Mouse (Mus musculus) forebrain, embryonic 14.5 days (tissue): ENCODE measurements around the gene S100a16. TPM values are rescaled to one million over a fixed set of nuclear protein-coding genes. Genes with fewer than 3 reads are reported as not detected.
A peak's percentile ranks its signal among the peaks of the same experiment; 100 is the strongest.

Experiments used
- ATAC-seq: fragments of 200-750 bp; cut with Nextera tagmentation; 2 replicates; pipeline ENCODE4 v1.8.0; 2017; ENCODE audit warnings: mild to moderate bottlenecking, moderate library complexity
- DNase-seq: peaks from one replicate; pipeline ENCODE4 v3.0.0-alpha.2; 2015; ENCODE audit warnings: low spot score
- H3K27ac ChIP-seq: fragments of 300-500 bp; sonication (generic); 2 replicates; pipeline ENCODE4 v1.5.1; 2014; ENCODE audit warnings: low read depth, mild to moderate bottlenecking, control low read depth, low read length, moderate library complexity
- H3K27me3 ChIP-seq: fragments of 300-500 bp; sonication (generic); replicated peaks from 2 replicates; pipeline ENCODE4 v1.6.1; 2014; ENCODE audit warnings: low read length, control low read depth, mixed read lengths; ENCODE audit not compliant: control insufficient read depth, insufficient read depth
- H3K36me3 ChIP-seq: fragments of 300-500 bp; sonication (generic); 2 replicates; pipeline ENCODE4 v1.6.1; 2014; ENCODE audit warnings: low read length, control low read depth; ENCODE audit not compliant: control insufficient read depth, insufficient read depth
- H3K4me1 ChIP-seq: fragments of 300-500 bp; sonication (generic); 2 replicates; pipeline ENCODE4 v1.6.1; 2014; ENCODE audit warnings: antibody characterized with exemption, low read length, control low read depth; ENCODE audit not compliant: control insufficient read depth, insufficient read depth
- H3K4me2 ChIP-seq: fragments of 300-500 bp; sonication (generic); 2 replicates; pipeline ENCODE4 v1.6.1; 2014; ENCODE audit warnings: mild to moderate bottlenecking, control low read depth, low read length
- H3K4me3 ChIP-seq: fragments of 300-500 bp; sonication (generic); 2 replicates; pipeline ENCODE4 v1.5.1; 2014; ENCODE audit warnings: low read depth, low read length, control low read depth
- H3K9ac ChIP-seq: fragments of 300-500 bp; sonication (generic); 2 replicates; pipeline ENCODE4 v1.6.1; 2014; ENCODE audit warnings: mild to moderate bottlenecking, low read length, control low read depth, moderate library complexity
- H3K9me3 ChIP-seq: fragments of 300-500 bp; sonication (generic); replicated peaks from 2 replicates; pipeline ENCODE4 v1.6.1; 2016; ENCODE audit warnings: low read length, control low read depth, mixed read lengths; ENCODE audit not compliant: control insufficient read depth
- WGBS: fragments of 180-500 bp; shearing (Covaris S2); extraction: QIAGEN DNeasy Blood & Tissue Kit; methylation state at CpG from one replicate; pipeline ENCODE4 v1.1.7; 2014; 5-methylcytosine and 5-hydroxymethylcytosine counted together
- polyA plus RNA-seq: library from polyadenylated mRNA; unstranded; fragments of >200 nt; fragmentation: Nextera tagmentation; extraction: Ambion mirVana; gene quantifications from 2 replicates; pipeline ENCODE4 v1.2.1, GENCODE M21; 2014

S100a16 gene
- polyA plus RNA-seq = 40.6 and 43.2 TPM in 2 replicates

DNA sequence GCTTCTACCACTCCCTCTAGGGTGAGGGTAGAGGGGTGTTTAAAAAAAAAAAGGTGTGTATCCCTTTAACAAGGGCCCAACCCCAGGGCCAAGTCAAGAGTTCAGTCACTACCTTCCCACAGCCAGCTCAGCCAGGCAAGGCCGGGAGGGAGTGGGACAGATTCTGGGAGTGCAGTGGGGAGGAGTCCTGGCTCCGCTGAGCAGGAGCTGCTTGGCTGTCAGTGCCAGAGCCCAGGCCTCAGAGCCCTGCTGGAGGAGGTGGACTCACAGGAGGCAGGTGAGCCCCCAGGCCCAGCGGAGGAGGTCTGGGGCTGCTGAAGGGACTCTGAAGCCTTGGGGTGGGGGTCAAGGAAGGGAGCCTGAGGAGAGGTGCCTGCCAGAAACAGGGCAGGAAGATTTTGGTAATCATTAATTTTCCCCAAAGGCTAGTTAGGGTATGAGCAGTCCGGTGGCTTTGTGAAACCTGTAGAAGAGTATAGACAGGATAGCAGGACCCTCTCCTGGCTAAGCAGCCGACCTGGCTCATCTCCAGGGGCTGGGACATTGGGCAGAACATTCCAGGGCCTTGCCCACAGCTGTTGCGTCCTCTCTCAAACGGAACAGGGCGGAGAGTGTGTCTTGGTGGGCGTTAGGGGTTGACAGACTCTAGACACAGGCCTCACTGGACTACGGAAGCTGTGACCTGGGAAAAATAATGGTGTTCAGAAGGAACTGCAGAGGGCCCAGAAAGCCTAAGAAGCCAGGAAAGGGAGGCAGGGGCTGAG is at the start of gene S100a16:
S100a16 (plus strand) TSS at position 114 of the 764 bp plus-strand sequence.
- DNase-seq = no peak
- ATAC-seq = no peak

DNA sequence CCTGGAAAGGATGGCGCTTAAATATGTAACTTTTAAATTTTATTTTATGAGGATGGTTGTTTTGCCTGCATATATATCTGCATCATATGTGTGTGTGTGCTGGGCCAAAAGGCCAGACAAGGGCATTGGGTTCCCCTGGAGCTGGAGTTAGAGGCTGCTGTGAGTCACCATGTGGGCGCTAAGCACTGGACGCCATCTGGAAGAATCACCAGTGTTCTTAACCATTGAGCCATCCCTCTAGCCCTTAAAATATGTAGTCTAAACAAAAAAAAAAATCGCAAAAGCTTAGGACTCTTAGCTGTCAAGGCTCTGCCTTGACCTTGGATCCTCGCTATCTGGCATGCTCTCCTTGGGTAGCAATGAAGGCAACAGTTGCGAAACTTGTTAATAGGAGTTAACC is 48.5 kb upstream of the S100a16 start:
- 90% methylated on average over 6 of the region's 6 CpGs for WGBS
- H3K4me3 ChIP-seq = no peak overlapping the region

More for the DNA sequence above, at the start of gene S100a16:
- Histone ChIP-seq H3K9me3 (no peaks in the 10 kb centered on the region), H3K4me3 (no peak within 1 kb of the TSS), H3K9ac (no peak within 1 kb of the TSS), H3K27ac (no peak within 1 kb of the TSS), H3K36me3 (no peaks in the 10 kb centered on the region), H3K4me2 (no peak within 1 kb of the TSS), H3K27me3 (no peaks in the 10 kb centered on the region), H3K4me1 (no peaks in the 10 kb centered on the region)
- WGBS = 53% methylated on average over 10 of the region's 10 CpGs

GRCm38 (mm10) chr3:90490696-90491256 is 46.3 kb upstream of the S100a16 start, which contains the start of gene Snapin:
Snapin (minus strand) TSS chr3:90491033.
- under 1% methylated on average over 37 of the region's 37 CpGs for WGBS
- Histone ChIP-seq H3K4me2 (peak within 1 kb of the TSS; percentile 51), H3K27me3 (no peaks in the 10 kb centered on the region), H3K27ac (peak within 1 kb of the TSS; percentile 49; the same call in 1 of the 2 replicates), H3K9me3 (no peaks in the 10 kb centered on the region), H3K9ac (peak within 1 kb of the TSS; percentile 78), H3K36me3 (peaks cover 33% of the 10 kb centered on the region), H3K4me3 (peak within 1 kb of the TSS; percentile 73), H3K4me1 (no peaks in the 10 kb centered on the region)
- peak; percentile 99 for ATAC-seq
- peak; percentile 98 for DNase-seq

More for the DNA sequence above, 48.5 kb upstream of the S100a16 start:
- Histone ChIP-seq H3K27ac (no peak overlapping the region), H3K9ac (no peak overlapping the region), H3K36me3 (peaks cover 53% of the 10 kb centered on the region), H3K4me1 (no peaks in the 10 kb centered on the region), H3K9me3 (no peaks in the 10 kb centered on the region), H3K4me2 (no peak overlapping the region), H3K27me3 (no peaks in the 10 kb centered on the region)
- DNase-seq (no peak), ATAC-seq (no peak)

DNA sequence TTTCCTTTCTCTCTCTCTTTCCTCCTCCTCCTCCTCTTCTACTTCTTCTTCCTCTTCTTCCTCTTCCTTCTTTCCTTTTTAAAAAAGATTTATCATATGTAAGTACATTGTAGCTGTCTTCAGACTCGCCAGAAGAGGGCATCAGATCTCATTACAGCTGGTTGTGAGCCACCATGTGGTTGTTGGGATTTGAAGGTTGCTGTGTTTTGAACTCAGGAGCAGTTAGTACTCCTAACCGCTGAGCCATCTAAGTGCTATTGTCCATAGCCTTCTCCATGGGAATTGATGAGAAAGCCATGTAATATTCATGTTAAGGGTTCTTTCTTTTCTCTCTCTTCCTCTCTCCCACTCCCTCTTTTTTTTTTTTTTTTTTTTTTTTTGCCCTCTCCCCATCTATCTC is 45.7 kb upstream of the S100a16 start:
- WGBS = 47% methylated on average over 2 of the region's 2 CpGs
- no peaks in the 10 kb centered on the region for H3K27me3 ChIP-seq
- H3K4me1 ChIP-seq = no peaks in the 10 kb centered on the region
- no peaks in the 10 kb centered on the region for H3K9me3 ChIP-seq
- H3K36me3 ChIP-seq = peaks cover 33% of the 10 kb centered on the region
- no peak overlapping the region for H3K27ac ChIP-seq
- H3K4me2 ChIP-seq = no peak overlapping the region
- peak; percentile 30 for DNase-seq
- ATAC-seq = no peak
- H3K9ac ChIP-seq = no peak overlapping the region
- no peak overlapping the region for H3K4me3 ChIP-seq

DNA sequence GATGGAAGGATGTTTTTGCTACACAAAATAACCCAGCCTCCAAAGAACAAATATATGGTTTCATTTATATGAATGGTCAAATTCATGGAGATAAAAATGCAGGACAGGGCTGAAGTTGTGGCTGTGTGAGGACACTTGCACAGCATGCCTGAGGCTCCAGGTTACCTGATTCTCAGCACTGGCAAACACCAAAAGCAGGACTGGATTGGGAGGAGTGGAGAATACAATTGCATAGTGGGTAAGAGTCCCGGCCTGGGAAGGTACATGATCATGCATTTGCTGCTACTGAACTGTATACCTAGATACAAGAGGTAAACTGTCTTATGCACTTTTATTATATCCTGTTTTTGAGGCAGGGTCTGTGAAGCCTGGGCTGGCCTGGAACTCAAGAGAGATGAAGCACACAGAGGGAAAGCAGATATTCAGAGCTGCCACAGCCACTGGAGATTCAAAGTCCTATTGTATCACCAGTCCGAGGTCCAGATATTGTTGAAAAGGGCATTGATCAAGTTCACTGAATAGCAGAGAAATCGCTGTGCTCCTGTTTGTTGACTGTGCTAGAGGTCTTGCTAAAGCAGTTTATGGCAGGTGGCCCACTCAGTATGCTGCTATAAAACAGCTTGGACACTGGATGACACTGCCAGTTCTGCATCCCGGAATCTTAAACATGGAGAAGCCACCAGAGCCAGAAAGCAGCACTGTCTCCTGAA is 43.1 kb upstream of the S100a16 start:
- Histone ChIP-seq H3K4me1 (no peaks in the 10 kb centered on the region), H3K4me2 (no peak overlapping the region), H3K27me3 (no peaks in the 10 kb centered on the region), H3K9ac (no peak overlapping the region), H3K27ac (no peak overlapping the region), H3K36me3 (peaks cover 35% of the 10 kb centered on the region), H3K4me3 (no peak overlapping the region), H3K9me3 (no peaks in the 10 kb centered on the region)
- 69% methylated on average over 4 of the region's 4 CpGs for WGBS
- ATAC-seq (no peak), DNase-seq (no peak)

GRCm38 (mm10) chr3:90495850-90496525 is 41.1 kb upstream of the S100a16 start:
- Histone ChIP-seq H3K9me3 (no peaks in the 10 kb centered on the region), H3K4me2 (no peak overlapping the region), H3K27ac (no peak overlapping the region), H3K9ac (no peak overlapping the region), H3K4me1 (no peaks in the 10 kb centered on the region), H3K36me3 (peaks cover 50% of the 10 kb centered on the region), H3K27me3 (no peaks in the 10 kb centered on the region), H3K4me3 (no peak overlapping the region)
- 93% methylated on average over 7 of the region's 7 CpGs for WGBS
- ATAC-seq = no peak
- no peak for DNase-seq

- H3K9me3 ChIP-seq = no peaks in the 10 kb centered on the region
- H3K4me2 ChIP-seq = no peak overlapping the region
- DNase-seq = no peak
- no peak overlapping the region for H3K4me3 ChIP-seq
- H3K36me3 ChIP-seq = peaks cover 66% of the 10 kb centered on the region
- H3K9ac ChIP-seq = no peak overlapping the region
- no peaks in the 10 kb centered on the region for H3K4me1 ChIP-seq
- H3K27me3 ChIP-seq = no peaks in the 10 kb centered on the region
- no peak for ATAC-seq
- no peak overlapping the region for H3K27ac ChIP-seq
Measured at GRCm38 (mm10) chr3:90497597-90497996, 39.5 kb upstream of the S100a16 start.

DNA sequence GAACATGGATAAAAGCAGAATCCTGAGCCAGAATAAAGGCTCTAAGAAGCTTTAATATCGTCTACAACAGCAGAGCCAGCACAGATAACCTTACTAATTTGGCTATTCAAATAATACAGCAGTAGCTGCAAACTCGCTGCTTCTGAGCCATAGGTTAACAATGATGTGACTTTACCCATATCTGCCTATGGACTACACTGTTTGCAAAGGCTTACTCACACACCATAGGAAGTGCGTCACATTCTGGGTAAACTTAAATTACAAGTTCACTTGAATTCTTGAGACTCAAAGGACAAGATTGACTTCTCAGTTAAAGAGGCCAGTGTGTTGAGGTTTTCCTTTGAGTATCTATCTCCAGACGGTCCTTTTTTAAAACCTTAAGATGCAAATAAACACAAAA is 33.6 kb upstream of the S100a16 start:
- DNase-seq = no peak
- no peak overlapping the region for H3K4me2 ChIP-seq
- ATAC-seq = no peak
- H3K27me3 ChIP-seq = no peaks in the 10 kb centered on the region
- no peak overlapping the region for H3K27ac ChIP-seq
- H3K4me1 ChIP-seq = peaks cover 11% of the 10 kb centered on the region
- H3K9me3 ChIP-seq = no peaks in the 10 kb centered on the region
- 75% methylated on average over 4 of the region's 4 CpGs for WGBS
- no peak overlapping the region for H3K4me3 ChIP-seq
- no peak overlapping the region for H3K9ac ChIP-seq
- peaks cover 89% of the 10 kb centered on the region for H3K36me3 ChIP-seq
